Mouse (Mus musculus) heart, embryonic 14.5 days (tissue): ENCODE measurements around the gene Pgpep1. TPM values are rescaled to one million over a fixed set of nuclear protein-coding genes. Genes with fewer than 3 reads are reported as not detected.

Experiments
- ATAC-seq: fragments of 200-750 bp; cut with Nextera tagmentation; 2 replicates; pipeline ENCODE4 v1.8.0; 2017; ENCODE audit warnings: low read depth, moderate TSS enrichment; ENCODE audit not compliant: insufficient number of reproducible peaks, insufficient read depth, low FRiP score
- H3K27ac ChIP-seq, 2 experiments: fragments of 200-500 bp in 1 of 2; fragments of 300-500 bp in 1 of 2; sonication (generic) in 1 of 2; replicated peaks in 1 of 2; 2 replicates each; pipeline ENCODE4 v1.5.1; 2012 to 2014; ENCODE audit warnings: low read depth in 2 of 2, low read length in 2 of 2, control low read depth in 1 of 2, mild to moderate bottlenecking in 1 of 2, mixed read lengths in 1 of 2; ENCODE audit not compliant: control insufficient read depth in 1 of 2, insufficient read depth in 1 of 2
- H3K27me3 ChIP-seq: fragments of 300-500 bp; sonication (generic); 2 replicates; pipeline ENCODE4 v1.6.1; 2014; ENCODE audit warnings: mild to moderate bottlenecking, low read length, control low read depth; ENCODE audit not compliant: control insufficient read depth, insufficient read depth
- H3K36me3 ChIP-seq: fragments of 300-500 bp; sonication (generic); 2 replicates; pipeline ENCODE4 v1.6.1; 2014; ENCODE audit warnings: mild to moderate bottlenecking, control low read depth, low read length, mixed read lengths; ENCODE audit not compliant: control insufficient read depth, insufficient read depth
- H3K4me1 ChIP-seq, 2 experiments: fragments of 200-500 bp in 1 of 2; fragments of 300-500 bp in 1 of 2; sonication (generic) in 1 of 2; 2 replicates each; pipeline ENCODE4 v1.6.1; 2012 to 2014; ENCODE audit warnings: low read length in 2 of 2, control low read depth in 1 of 2, mixed read lengths in 1 of 2; ENCODE audit not compliant: control insufficient read depth in 2 of 2, insufficient read depth in 2 of 2
- H3K4me2 ChIP-seq: fragments of 300-500 bp; sonication (generic); 2 replicates; pipeline ENCODE4 v1.6.1; 2014; ENCODE audit warnings: mild to moderate bottlenecking, low read length
- H3K4me3 ChIP-seq, 2 experiments: fragments of 200-500 bp in 1 of 2; fragments of 300-500 bp in 1 of 2; sonication (generic) in 1 of 2; 2 replicates each; pipeline ENCODE4 v1.5.1; 2012 to 2014; ENCODE audit warnings: low read length in 2 of 2, mild to moderate bottlenecking in 2 of 2, control low read depth in 1 of 2, low read depth in 1 of 2, moderate library complexity in 1 of 2; ENCODE audit not compliant: control insufficient read depth in 1 of 2, insufficient read depth in 1 of 2
- H3K9ac ChIP-seq: fragments of 300-500 bp; sonication (generic); 2 replicates; pipeline ENCODE4 v1.6.1; 2014; ENCODE audit warnings: mild to moderate bottlenecking, low read length
- H3K9me3 ChIP-seq: fragments of 300-500 bp; sonication (generic); 2 replicates; pipeline ENCODE4 v1.6.1; 2016; ENCODE audit warnings: low read length, control low read depth; ENCODE audit not compliant: control insufficient read depth
- WGBS: fragments of 180-500 bp; shearing (Covaris S2); extraction: QIAGEN DNeasy Blood & Tissue Kit; methylation state at CpG from one replicate; pipeline ENCODE4 v1.1.7; 2014; 5-methylcytosine and 5-hydroxymethylcytosine counted together
- polyA plus RNA-seq: library from polyadenylated mRNA; unstranded; fragments of >200 nt; fragmentation: Nextera tagmentation; extraction: Ambion mirVana; gene quantifications from 2 replicates; pipeline ENCODE4 v1.2.1, GENCODE M21; 2014

Gene Pgpep1
- polyA plus RNA-seq, 1 experiment from 2014 or later = 46.6 TPM

DNA sequence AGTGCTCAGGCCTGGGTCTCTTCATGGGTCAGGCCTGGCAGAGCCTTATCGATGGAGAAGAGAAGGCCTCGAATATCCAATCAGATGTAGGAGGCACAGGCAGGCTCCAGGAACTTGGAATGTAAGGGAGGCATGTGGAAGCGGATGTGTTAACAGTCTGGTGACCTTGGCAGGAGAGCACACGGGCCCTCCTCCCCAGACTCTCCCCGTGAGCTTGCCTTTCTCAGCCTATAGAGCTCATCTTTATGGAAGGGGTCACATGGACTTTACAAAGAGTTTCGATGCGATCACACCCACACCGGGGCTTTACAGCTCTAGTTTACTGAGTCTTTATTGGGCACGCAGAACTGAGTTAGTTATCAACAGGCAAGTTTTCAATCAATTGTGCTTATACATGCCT, 21.4 kb downstream of the Pgpep1 start:
- WGBS = 43% methylated on average over 9 of the region's 9 CpGs
- peaks cover 19 to 26% of the 10 kb centered on the region in 2 experiments for H3K4me1 ChIP-seq
- H3K4me3 ChIP-seq = no peak overlapping the region
- no peaks in the 10 kb centered on the region for H3K27me3 ChIP-seq
- peak overlapping the region in 1 of 2 experiments; percentile 15; a peak in 2 of 4 replicates for H3K27ac ChIP-seq
- H3K36me3 ChIP-seq = no peaks in the 10 kb centered on the region
- no peak overlapping the region for H3K4me2 ChIP-seq
- no peak for ATAC-seq
- no peaks in the 10 kb centered on the region for H3K9me3 ChIP-seq
- peak overlapping the region; percentile 21; the same call in 1 of the 2 replicates for H3K9ac ChIP-seq

DNA sequence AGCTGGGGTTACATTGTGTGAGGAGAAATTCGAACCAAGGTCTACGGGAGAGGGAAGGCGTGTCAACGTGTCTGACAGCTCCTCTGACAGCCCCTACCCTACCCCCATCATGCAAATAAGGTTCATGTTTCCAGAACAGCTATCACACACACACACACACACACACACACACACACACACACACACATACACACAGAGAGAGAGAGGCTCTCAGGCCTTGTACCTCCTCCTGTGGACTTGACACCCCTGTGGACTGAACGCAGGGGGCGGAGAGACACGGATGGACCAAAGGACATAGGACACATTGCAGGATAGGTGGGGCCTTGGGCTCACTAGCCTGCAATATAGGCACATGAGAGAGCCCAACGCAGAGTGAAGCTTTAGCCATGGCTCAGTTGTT, 23.4 kb downstream of the Pgpep1 start:
- no peak overlapping the region for H3K9ac ChIP-seq
- H3K27me3 ChIP-seq = no peaks in the 10 kb centered on the region
- no peak overlapping the region for H3K4me3 ChIP-seq
- H3K36me3 ChIP-seq = no peaks in the 10 kb centered on the region
- peaks cover 26 to 35% of the 10 kb centered on the region in 2 experiments for H3K4me1 ChIP-seq
- 53% methylated on average over 8 of the region's 8 CpGs for WGBS
- ATAC-seq = no peak
- no peaks in the 10 kb centered on the region for H3K9me3 ChIP-seq
- no peak overlapping the region for H3K27ac ChIP-seq
- H3K4me2 ChIP-seq = no peak overlapping the region

DNA sequence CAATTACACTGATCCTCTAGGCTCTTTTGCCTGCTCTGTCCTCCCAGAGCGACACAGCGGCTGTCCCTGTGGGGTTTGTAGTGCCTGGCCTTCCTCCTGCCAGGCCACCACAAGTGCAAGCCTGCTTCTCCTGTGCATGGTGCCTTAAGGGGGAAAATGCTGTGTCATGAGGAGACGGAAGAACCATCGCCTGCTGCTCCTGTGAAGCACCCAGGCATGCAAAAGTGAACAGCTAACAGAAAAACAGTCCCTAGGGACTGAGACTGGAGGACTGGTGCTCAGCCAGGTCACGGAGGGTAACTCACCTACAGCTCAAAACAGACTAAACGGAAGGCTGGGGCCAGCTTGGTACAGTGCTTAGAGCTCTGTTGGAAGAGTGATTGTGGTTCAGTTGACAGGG, 24.7 kb downstream of the Pgpep1 start:
- no peak overlapping the region for H3K4me3 ChIP-seq
- no peak for ATAC-seq
- H3K9ac ChIP-seq = no peak overlapping the region
- H3K27me3 ChIP-seq = no peaks in the 10 kb centered on the region
- no peaks in the 10 kb centered on the region for H3K36me3 ChIP-seq
- no peak overlapping the region for H3K4me2 ChIP-seq
- 71% methylated on average over 6 of the region's 6 CpGs for WGBS
- H3K27ac ChIP-seq = no peak overlapping the region
- no peaks in the 10 kb centered on the region for H3K9me3 ChIP-seq
- peaks cover 38 to 48% of the 10 kb centered on the region in 2 experiments for H3K4me1 ChIP-seq

DNA sequence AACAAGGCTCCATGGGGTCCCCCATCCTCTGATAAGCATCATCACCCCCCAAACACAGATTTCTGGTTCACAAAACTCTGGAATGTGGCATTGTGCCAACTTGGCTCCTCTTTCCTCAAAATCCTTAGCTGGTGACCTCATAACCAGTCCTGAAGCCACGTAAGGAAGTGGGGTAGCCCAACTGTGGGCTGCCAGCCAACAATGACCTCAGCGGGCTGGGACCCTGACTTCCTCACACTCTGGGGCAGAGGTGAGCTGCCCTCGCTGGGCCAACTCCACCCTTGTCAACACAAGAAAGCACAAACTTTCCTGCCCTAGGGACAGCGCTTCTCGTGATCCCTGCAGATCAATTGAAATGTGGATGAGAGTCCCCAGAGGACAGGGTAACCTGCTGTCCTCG, 26.1 kb downstream of the Pgpep1 start:
- Histone ChIP-seq H3K9ac (no peak overlapping the region; the same call in 1 of the 2 replicates), H3K36me3 (no peaks in the 10 kb centered on the region), H3K27ac (peak overlapping the region; percentile 61 to 69), H3K4me1 (peaks cover 42 to 54% of the 10 kb centered on the region in 2 experiments), H3K4me2 (no peak overlapping the region), H3K27me3 (no peaks in the 10 kb centered on the region), H3K9me3 (no peaks in the 10 kb centered on the region), H3K4me3 (no peak overlapping the region)
- WGBS = 25% methylated on average over 6 of the region's 6 CpGs
- no peak for ATAC-seq

DNA sequence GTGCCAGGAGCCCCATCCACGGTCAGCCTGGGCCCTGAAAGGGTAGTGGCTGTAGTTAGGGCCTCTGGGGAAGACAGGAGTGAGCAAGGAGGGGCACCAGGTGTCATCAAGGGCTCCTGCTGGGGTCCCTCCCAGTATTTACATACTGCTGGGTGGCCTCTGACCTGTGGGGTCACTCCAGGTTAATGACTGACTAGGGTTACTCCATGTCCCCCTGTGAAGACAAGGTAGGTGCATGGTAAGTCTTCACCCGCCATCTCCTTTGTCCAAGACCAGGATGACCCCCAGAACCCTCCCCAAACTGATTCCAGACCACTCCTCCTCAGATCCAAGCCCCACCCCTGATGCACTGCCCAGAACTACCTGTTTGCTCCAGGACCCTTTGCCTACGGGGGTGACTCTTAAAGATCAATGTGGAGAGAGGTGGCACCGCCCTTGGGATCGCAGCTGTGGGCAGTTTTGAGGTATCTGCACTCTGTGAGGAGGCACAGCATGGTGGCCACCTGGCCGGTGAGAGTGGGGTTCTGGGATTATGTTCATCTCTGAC, 27.8 kb downstream of the Pgpep1 start, which contains the start of gene Gdf15:
Gene Gdf15, minus strand, starts transcription at position 111 of the 547 bp plus-strand sequence.
- Histone ChIP-seq H3K4me1 (peaks cover 36 to 48% of the 10 kb centered on the region in 2 experiments), H3K9ac (peak within 1 kb of the TSS; percentile 66), H3K4me2 (peak within 1 kb of the TSS; percentile 69), H3K27ac (peak within 1 kb of the TSS in 1 of 2 experiments; percentile 12; a peak in 1 of 4 replicates), H3K9me3 (no peaks in the 10 kb centered on the region), H3K4me3 (peak within 1 kb of the TSS; percentile 12 to 21; a peak in 2 of 4 replicates), H3K36me3 (no peaks in the 10 kb centered on the region), H3K27me3 (no peaks in the 10 kb centered on the region)
- WGBS = 90% methylated on average over 6 of the region's 6 CpGs
- no peak for ATAC-seq

DNA sequence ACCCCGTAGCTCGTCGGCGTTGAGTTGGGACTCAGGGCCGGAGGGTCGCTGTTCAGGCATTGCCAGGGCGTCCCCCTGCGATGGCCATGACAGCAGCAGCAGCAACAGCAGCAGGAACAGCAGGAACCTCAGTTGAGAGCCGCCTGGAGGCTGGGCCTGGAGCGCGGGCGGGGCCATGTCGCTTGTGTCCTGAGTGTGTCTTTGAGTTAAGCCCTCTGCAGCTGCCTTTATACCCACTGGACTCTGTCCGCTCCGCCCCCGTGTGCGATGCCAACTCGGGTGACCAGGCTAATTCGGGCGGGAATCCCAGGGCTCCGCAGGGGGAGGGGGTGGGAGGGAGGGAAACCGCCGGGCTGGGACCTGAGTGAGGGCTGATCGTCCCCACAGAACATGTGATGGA, 28.8 kb downstream of the Pgpep1 start:
- H3K9ac ChIP-seq = peak overlapping the region; percentile 66; the same call in 1 of the 2 replicates
- peaks cover 34 to 48% of the 10 kb centered on the region in 2 experiments for H3K4me1 ChIP-seq
- no peaks in the 10 kb centered on the region for H3K27me3 ChIP-seq
- peak overlapping the region in 1 of 2 experiments; percentile 12; a peak in 1 of 4 replicates for H3K27ac ChIP-seq
- no peak for ATAC-seq
- peak overlapping the region; percentile 12 to 21; a peak in 2 of 4 replicates for H3K4me3 ChIP-seq
- no peaks in the 10 kb centered on the region for H3K36me3 ChIP-seq
- no peaks in the 10 kb centered on the region for H3K9me3 ChIP-seq
- 16% methylated on average over 24 of the region's 24 CpGs for WGBS
- H3K4me2 ChIP-seq = peak overlapping the region; percentile 69

DNA sequence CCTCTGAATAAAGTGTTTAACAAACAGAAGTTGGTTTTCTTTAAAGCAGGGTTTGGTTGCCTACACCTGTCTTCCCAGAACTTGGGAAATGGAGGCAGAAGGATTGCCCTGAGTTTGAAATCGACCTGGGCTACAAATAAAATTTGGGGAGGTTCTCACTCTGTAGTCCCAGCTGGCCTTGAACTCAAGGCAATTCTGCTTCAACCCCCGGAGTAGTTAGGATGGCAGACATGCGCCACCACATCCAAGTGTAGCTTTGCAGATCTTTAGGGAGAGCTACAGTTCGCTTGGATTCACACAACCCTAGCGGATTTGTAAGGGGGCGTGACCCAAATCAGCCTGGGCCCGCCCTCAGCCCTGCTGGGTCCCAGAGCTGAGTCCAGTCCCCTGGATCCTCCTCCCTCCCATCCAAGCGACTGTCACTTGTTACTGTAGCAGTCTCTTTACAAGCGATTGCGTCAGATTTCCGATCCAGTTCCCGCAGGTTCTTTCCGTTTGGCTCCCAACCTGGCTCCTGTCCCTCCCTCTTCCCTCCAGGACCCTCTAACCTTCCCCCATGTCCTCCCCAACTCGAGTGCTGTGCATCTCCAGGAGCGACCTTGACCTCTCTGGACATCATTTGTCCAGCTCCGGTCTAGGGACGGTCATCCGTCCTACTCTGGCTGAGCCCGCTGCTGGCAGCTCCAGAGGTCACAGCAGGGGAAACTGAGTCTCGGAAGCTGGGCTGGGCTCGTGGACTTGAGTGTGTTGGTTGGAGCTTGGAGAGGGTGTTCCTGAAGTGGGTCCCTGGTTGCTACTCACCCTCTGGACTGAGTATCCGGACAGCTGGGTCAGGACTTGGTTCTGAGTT, 29.4 kb downstream of the Pgpep1 start:
- Histone ChIP-seq H3K4me1 (peaks cover 34 to 48% of the 10 kb centered on the region in 2 experiments), H3K27ac (peak overlapping the region; percentile 37 to 69; a peak in 1 of 4 replicates), H3K4me3 (peak overlapping the region; percentile 12 to 21; a peak in 3 of 4 replicates), H3K9me3 (no peaks in the 10 kb centered on the region), H3K36me3 (no peaks in the 10 kb centered on the region), H3K4me2 (peak overlapping the region; percentile 69), H3K9ac (peak overlapping the region; percentile 66), H3K27me3 (no peaks in the 10 kb centered on the region)
- WGBS = 11% methylated on average over 22 of the region's 22 CpGs
- ATAC-seq = peak; percentile 29; the same call in 1 of the 2 replicates
